Mouse (Mus musculus): ENCODE data around the gene Lgi1. TPM values are rescaled to one million over a fixed set of nuclear protein-coding genes. Genes with fewer than 3 reads are reported as not detected.

Gene Lgi1
- polyA plus RNA-seq, 1 experiment, result not detected

DNA sequence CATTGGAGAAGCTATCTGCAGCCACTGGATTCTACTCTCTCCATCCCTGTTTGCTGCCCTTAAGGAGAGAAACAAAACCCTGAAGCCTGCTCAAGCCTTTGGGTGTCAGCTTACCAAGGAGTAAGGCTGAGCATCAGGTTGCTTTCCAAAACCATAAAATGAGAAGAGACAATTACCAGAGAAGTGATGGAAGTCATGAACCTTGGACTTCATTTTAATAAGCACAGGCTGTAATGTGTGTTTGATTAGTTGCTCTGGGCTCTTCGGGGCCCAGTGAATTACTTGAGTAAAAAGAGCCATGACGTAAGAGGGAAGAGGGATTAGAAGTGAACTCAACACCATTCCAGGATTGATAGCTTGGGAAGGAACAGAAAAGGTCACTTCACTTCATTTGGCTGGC, 18.1 kb downstream of the Lgi1 start:
- Histone ChIP-seq H3K27me3 (replicated peaks) (no peaks in the 10 kb centered on the region), H3K36me3 (replicated peaks; ENCODE audit: low read length) (no peaks in the 10 kb centered on the region), H3K4me3 (replicated peaks) (no peak overlapping the region), H3K9me3 (peaks cover 7% of the 10 kb centered on the region), H3K4me1 (no peaks in the 10 kb centered on the region)
- TF ChIP-seq FLI1 (IDR thresholded peaks at IDR 0.05; ENCODE audit: low read length), result no peak
- no peak for TF ChIP-seq GATA1 (IDR thresholded peaks at IDR 0.05; ENCODE audit: borderline replicate concordance, low read length)

DNA sequence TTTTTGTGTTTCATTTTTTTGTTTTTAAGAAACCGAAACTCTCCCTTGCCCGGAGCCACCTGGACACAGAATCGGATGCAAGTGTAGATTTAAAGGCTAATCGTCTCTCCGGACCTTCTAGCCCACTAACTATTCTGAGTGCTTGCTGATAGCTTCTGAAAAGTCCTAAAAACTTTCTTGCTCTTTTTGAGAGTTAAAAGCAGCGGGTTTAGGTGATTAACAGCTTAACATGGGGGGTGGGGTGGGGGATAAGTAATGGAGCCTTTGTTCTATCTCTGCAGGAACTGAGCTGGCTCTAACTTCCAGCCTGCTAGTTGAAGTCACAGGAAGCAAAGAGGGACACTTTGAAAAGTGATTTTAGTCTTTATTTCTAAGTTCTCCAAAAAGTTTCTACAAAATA, 24.2 kb downstream of the Lgi1 start:
- H3K4me3 ChIP-seq (replicated peaks), result no peak overlapping the region
- TF ChIP-seq FLI1 (IDR thresholded peaks at IDR 0.05; ENCODE audit: low read length) (no peak), GATA1 (IDR thresholded peaks at IDR 0.05; ENCODE audit: borderline replicate concordance, low read length) (no peak)
- H3K36me3 ChIP-seq (replicated peaks; ENCODE audit: low read length), result no peaks in the 10 kb centered on the region
- no peaks in the 10 kb centered on the region for H3K4me1 ChIP-seq
- no peaks in the 10 kb centered on the region for H3K27me3 ChIP-seq (replicated peaks)
- peaks cover 7% of the 10 kb centered on the region for H3K9me3 ChIP-seq

DNA sequence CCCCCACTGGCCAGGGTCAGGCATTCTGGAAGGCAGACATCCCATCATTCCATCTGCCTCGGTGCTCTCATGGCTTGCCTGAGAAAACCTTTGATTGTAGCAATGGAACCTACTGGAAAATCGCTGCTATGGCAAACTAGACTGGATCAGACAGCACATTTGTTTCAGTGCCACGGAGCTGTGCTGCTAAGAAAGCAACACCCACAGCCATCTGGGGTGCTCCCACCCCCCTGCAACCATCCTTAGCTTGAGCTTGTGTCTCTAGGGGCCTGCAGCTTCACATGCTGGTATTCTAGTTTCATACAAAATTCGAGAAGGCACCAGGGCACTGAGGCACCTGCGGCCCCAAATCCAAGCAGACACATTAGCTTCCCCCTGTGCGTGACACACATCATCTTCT, 27.1 kb downstream of the Lgi1 start:
- H3K4me3 ChIP-seq (replicated peaks), result no peak overlapping the region
- no peaks in the 10 kb centered on the region for H3K36me3 ChIP-seq (replicated peaks; ENCODE audit: low read length)
- H3K9me3 ChIP-seq, result 0 out of 2 replicates have a peak, but pooled peaks cover under 1% of the 10 kb centered on the region
- TF ChIP-seq GATA1 (IDR thresholded peaks at IDR 0.05; ENCODE audit: borderline replicate concordance, low read length) (no peak), FLI1 (IDR thresholded peaks at IDR 0.05; ENCODE audit: low read length) (no peak)
- H3K4me1 ChIP-seq, result no peaks in the 10 kb centered on the region
- H3K27me3 ChIP-seq (replicated peaks), result no peaks in the 10 kb centered on the region

DNA sequence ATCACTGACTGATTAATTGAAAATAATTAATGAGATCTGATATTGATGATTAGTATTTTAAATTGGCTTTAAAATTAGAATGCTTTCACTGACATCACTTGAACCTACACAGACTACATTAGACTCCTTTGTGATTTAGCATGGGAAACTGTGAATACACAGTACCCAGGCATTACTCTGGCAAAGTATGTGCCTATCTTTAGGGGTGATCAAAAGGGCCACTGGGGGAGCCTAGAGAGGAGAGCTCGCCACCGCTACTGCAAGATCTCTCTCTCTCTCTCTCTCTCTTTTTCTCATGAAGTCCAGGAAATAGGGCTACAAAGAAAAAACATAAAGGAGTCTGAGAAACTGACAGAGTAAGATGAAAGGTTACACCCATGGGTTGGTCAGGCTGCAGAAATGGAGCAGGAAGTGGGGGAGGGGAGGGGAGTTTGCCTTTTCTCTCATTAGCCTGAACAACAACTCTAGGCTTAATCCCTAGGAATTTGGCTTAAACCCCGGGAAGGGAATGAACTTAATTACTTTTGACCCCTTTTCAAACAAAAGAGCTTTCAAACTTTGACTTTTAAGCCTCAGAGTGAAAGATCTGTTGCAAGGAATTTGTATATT, 33.8 kb downstream of the Lgi1 start:
- Histone ChIP-seq H3K4me3 (replicated peaks) (no peak overlapping the region), H3K36me3 (replicated peaks; ENCODE audit: low read length) (no peaks in the 10 kb centered on the region), H3K4me1 (no peaks in the 10 kb centered on the region), H3K9me3 (no peaks in the 10 kb centered on the region), H3K27me3 (replicated peaks) (no peaks in the 10 kb centered on the region)
- no peak for TF ChIP-seq FLI1 (IDR thresholded peaks at IDR 0.05; ENCODE audit: low read length)
- no peak for TF ChIP-seq GATA1 (IDR thresholded peaks at IDR 0.05; ENCODE audit: borderline replicate concordance, low read length)

DNA sequence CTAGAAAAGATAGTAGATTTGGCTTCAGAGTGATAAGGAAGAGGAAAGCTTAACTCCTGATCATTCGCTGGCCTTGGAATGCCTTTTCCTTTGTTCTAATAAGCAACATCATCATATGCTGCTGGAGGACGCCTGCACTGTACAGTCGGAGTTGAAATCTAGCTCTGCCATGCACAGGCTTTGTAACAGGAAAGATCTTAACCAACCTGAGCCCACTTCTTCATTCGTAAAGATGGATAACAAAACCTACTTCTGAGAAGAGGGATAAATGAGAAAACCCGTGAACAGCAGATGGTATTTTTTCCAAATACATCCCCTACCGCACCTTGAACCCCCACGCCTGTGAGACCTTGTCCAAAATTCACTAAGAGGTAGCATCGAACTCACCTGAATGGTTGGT, 43.8 kb downstream of the Lgi1 start:
- TF ChIP-seq FLI1 (IDR thresholded peaks at IDR 0.05; ENCODE audit: low read length) (no peak), GATA1 (IDR thresholded peaks at IDR 0.05; ENCODE audit: borderline replicate concordance, low read length) (no peak)
- no peak overlapping the region for H3K4me3 ChIP-seq (replicated peaks)
- H3K36me3 ChIP-seq (replicated peaks; ENCODE audit: low read length), result no peaks in the 10 kb centered on the region
- H3K4me1 ChIP-seq, result no peaks in the 10 kb centered on the region
- 0 out of 2 replicates have a peak, but pooled peaks cover 7% of the 10 kb centered on the region for H3K9me3 ChIP-seq
- H3K27me3 ChIP-seq (replicated peaks), result no peaks in the 10 kb centered on the region

DNA sequence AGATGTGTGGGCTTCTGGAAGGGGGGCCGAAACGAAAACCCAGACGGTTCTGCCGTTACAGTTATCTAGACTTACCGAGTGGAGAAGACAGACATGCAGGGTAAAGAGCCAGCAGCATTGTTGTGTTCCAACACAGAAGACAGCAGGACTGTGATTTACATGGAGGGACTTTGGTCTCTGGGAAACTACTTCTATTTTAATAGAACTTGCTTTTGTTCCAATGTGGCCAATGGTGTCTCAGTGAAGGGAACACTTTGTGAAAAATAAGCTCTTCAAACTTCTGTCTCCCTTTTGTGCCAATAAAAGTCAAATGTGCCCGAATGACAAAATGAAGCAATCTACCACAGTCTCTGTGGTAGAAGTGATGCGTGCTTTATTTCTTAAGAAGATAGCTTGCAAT, 50.8 kb downstream of the Lgi1 start:
- TF ChIP-seq FLI1 (IDR thresholded peaks at IDR 0.05; ENCODE audit: low read length) (no peak), GATA1 (IDR thresholded peaks at IDR 0.05; ENCODE audit: borderline replicate concordance, low read length) (no peak)
- Histone ChIP-seq H3K4me3 (replicated peaks) (no peak overlapping the region), H3K4me1 (no peaks in the 10 kb centered on the region), H3K27me3 (replicated peaks) (peaks cover 3% of the 10 kb centered on the region), H3K9me3 (peaks cover 24% of the 10 kb centered on the region), H3K36me3 (replicated peaks; ENCODE audit: low read length) (no peaks in the 10 kb centered on the region)

DNA sequence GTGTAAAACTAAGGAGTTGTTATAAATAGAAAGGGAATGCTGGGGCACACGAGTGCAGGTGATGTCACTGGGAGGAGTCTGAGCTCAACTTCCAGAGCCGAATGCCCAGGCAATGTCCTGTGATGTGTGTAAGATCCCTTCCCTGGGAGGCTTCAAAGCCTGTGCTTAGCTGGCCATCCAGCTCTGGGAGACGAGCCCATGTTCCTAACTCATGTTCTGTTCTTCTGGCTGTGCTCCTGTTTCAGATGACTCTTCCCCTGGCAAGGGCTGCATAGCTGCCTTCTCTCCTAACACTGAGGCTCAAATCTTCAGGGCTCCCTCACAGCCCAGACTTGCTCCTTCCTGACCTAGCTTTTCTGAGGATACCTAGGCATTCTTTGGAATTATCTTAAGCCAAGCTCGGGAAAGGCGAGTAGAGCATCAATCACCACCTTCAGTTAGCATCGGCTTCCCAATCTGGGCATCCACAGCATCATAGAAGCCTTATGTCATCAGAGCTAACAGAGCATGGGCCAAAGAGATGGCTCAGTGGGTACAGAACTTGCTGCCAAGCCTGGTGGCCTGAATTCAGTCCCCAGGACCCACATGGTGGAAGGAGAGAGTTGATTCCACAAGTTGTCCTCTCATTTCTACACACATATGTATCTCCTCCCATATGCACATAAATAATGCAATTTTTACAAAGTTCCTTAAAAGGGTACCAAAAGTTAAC, 52.4 kb downstream of the Lgi1 start:
- no peak overlapping the region for H3K4me3 ChIP-seq (replicated peaks)
- H3K9me3 ChIP-seq, result peaks cover 24% of the 10 kb centered on the region
- H3K27me3 ChIP-seq (replicated peaks), result peaks cover 3% of the 10 kb centered on the region
- no peaks in the 10 kb centered on the region for H3K36me3 ChIP-seq (replicated peaks; ENCODE audit: low read length)
- TF ChIP-seq GATA1 (IDR thresholded peaks at IDR 0.05; ENCODE audit: borderline replicate concordance, low read length), result no peak
- no peak for TF ChIP-seq FLI1 (IDR thresholded peaks at IDR 0.05; ENCODE audit: low read length)
- no peaks in the 10 kb centered on the region for H3K4me1 ChIP-seq

DNA sequence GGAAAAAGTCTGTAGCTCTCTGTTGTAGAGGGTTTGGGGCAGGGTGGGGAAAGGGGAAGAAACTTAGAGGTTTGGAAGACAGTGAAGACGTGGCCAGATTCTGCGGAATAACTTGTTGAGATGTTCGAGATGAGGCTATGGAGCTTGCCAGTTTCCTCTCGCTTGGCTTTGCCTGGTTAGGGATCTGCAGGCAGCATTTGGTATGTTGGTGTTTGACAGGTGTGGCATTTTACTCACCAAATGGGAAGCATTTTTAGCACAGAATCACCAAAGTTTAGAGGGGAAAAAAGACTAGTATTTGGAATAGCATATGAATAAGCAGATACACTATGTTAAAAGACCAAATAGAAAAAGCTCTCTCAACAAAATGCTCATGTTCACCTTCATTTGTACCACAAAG, 54.0 kb downstream of the Lgi1 start:
- no peak overlapping the region for H3K4me3 ChIP-seq (replicated peaks)

DNA sequence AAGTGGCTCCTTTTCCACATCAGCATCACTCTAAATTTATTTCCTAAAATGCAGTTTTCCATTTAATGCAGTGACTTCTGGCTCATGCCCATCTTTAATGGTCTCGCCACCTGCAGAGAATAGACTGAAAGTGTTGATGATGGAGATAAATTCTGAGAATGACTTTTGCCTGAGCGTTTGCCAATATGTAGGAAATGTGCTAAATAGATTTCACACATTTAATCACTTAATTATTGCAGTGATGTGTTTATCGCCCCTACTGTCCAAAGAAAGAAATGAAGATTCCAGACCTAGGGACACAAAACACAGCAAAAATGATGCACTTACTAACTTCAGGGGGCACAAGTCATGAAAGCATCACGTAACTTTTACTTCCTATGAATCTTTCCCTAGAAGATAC, 54.8 kb downstream of the Lgi1 start:
- H3K9me3 ChIP-seq, result peaks cover 21% of the 10 kb centered on the region
- no peak for TF ChIP-seq GATA1 (IDR thresholded peaks at IDR 0.05; ENCODE audit: borderline replicate concordance, low read length)
- TF ChIP-seq FLI1 (IDR thresholded peaks at IDR 0.05; ENCODE audit: low read length), result no peak
- H3K4me1 ChIP-seq, result no peaks in the 10 kb centered on the region
- H3K36me3 ChIP-seq (replicated peaks; ENCODE audit: low read length), result no peaks in the 10 kb centered on the region
- no peak overlapping the region for H3K4me3 ChIP-seq (replicated peaks)
- H3K27me3 ChIP-seq (replicated peaks), result peaks cover 3% of the 10 kb centered on the region

More for the DNA sequence above, 54.0 kb downstream of the Lgi1 start:
- H3K36me3 ChIP-seq (replicated peaks; ENCODE audit: low read length), result no peaks in the 10 kb centered on the region
- H3K4me1 ChIP-seq, result no peaks in the 10 kb centered on the region
- TF ChIP-seq GATA1 (IDR thresholded peaks at IDR 0.05; ENCODE audit: borderline replicate concordance, low read length) (no peak), FLI1 (IDR thresholded peaks at IDR 0.05; ENCODE audit: low read length) (no peak)
- peaks cover 3% of the 10 kb centered on the region for H3K27me3 ChIP-seq (replicated peaks)
- peaks cover 21% of the 10 kb centered on the region for H3K9me3 ChIP-seq

DNA sequence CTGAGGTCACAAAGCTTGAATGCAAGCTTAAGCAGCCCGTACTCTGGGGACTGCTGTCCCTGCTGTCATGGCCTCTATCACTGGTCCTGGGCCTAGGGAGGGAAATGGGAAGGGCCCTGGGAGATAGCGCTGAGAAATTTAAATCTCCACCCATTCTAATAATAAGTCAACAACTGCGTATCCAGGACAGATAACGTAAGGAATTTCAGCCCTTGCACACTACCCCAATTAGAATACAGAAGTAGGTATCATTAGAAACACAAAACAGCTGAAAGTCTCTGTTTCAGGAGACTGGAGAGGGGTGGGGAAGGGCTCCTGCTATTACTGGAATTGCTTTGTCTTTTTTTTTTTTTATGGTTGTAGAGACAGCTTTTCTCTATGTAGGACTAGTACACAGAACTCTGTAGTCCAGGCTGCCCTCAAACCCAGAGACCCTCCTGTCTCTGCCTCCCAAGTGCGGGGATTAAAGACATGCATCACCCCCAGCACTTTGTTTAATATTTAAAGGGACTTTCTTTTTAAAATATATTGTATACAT, 56.4 kb downstream of the Lgi1 start:
- Histone ChIP-seq H3K27me3 (replicated peaks) (peaks cover 3% of the 10 kb centered on the region), H3K4me1 (no peaks in the 10 kb centered on the region), H3K9me3 (peaks cover 13% of the 10 kb centered on the region), H3K4me3 (replicated peaks) (no peak overlapping the region), H3K36me3 (replicated peaks; ENCODE audit: low read length) (no peaks in the 10 kb centered on the region)
- TF ChIP-seq GATA1 (IDR thresholded peaks at IDR 0.05; ENCODE audit: borderline replicate concordance, low read length), result no peak
- TF ChIP-seq FLI1 (IDR thresholded peaks at IDR 0.05; ENCODE audit: low read length), result no peak

Measured in megakaryocyte, embryonic 14.5 days (primary cell).